Mouse (Mus musculus) stomach, embryonic 15.5 days (tissue): Measurements from ENCODE around the gene Olfr429. TPM values are rescaled to one million over a fixed set of nuclear protein-coding genes. Genes with fewer than 3 reads are reported as not detected.
A peak's percentile ranks its signal among the peaks of the same experiment; 100 is the strongest.
"Not testable (repeated sequence)": the region's sequence is repeated elsewhere in the genome, so short reads cannot be mapped to it uniquely, and the experiment has no call there.

ENCODE experiments used
- ATAC-seq: fragments of 200-750 bp; cut with Nextera tagmentation; 2 replicates; pipeline ENCODE4 v1.8.0; 2017; ENCODE audit warnings: low read depth, moderate number of reproducible peaks, moderate TSS enrichment; ENCODE audit not compliant: insufficient read depth, low FRiP score
- H3K27ac ChIP-seq: fragments of 300-500 bp; sonication (generic); 2 replicates; pipeline ENCODE4 v1.5.1; 2015; ENCODE audit warnings: mild to moderate bottlenecking, inconsistent platforms
- H3K27me3 ChIP-seq: fragments of 300-500 bp; sonication (generic); replicated peaks from 2 replicates; pipeline ENCODE4 v1.6.1; 2015; ENCODE audit warnings: inconsistent platforms
- H3K36me3 ChIP-seq: fragments of 300-500 bp; sonication (generic); 2 replicates; pipeline ENCODE4 v1.6.1; 2015; ENCODE audit warnings: inconsistent platforms
- H3K4me1 ChIP-seq: fragments of 300-500 bp; sonication (generic); 2 replicates; pipeline ENCODE4 v1.6.1; 2015; ENCODE audit warnings: inconsistent platforms
- H3K4me2 ChIP-seq: fragments of 300-500 bp; sonication (generic); 2 replicates; pipeline ENCODE4 v1.6.1; 2015; ENCODE audit warnings: mild to moderate bottlenecking, inconsistent platforms
- H3K4me3 ChIP-seq: fragments of 300-500 bp; sonication (generic); replicated peaks from 2 replicates; pipeline ENCODE4 v1.5.1; 2015; ENCODE audit warnings: inconsistent platforms
- H3K9ac ChIP-seq: fragments of 300-500 bp; sonication (generic); 2 replicates; pipeline ENCODE4 v1.6.1; 2015; ENCODE audit warnings: inconsistent platforms
- H3K9me3 ChIP-seq: fragments of 300-500 bp; sonication (generic); 2 replicates; pipeline ENCODE4 v1.6.1; 2016; ENCODE audit warnings: inconsistent platforms
- WGBS: fragments of 180-500 bp; shearing (Covaris S2); methylation state at CpG from one replicate; pipeline ENCODE4 v1.1.7; 2015; 5-methylcytosine and 5-hydroxymethylcytosine counted together
- polyA plus RNA-seq: library from polyadenylated mRNA; unstranded; fragments of >200 nt; fragmentation: Nextera tagmentation; extraction: Ambion mirVana; gene quantifications from 2 replicates; pipeline ENCODE4 v1.2.1, GENCODE M21; 2015

The Olfr429 gene
- polyA plus RNA-seq: not detected in 2 replicates

GRCm38 (mm10) chr1:174084031-174084430 lies at the start of gene Olfr429:
Olfr429 (plus strand) TSS chr1:174084331.
- H3K9ac ChIP-seq: no peak within 1 kb of the TSS
- no peak within 1 kb of the TSS for H3K4me3 ChIP-seq
- no peak within 1 kb of the TSS for H3K4me2 ChIP-seq
- WGBS: 88% methylated on average over 2 of the region's 2 CpGs
- no peaks in the 10 kb centered on the region for H3K9me3 ChIP-seq
- ATAC-seq: no peak
- no peaks in the 10 kb centered on the region for H3K27me3 ChIP-seq
- H3K4me1 ChIP-seq: no peaks in the 10 kb centered on the region
- no peaks in the 10 kb centered on the region for H3K36me3 ChIP-seq
- H3K27ac ChIP-seq: no peak within 1 kb of the TSS

GRCm38 (mm10) chr1:174035841-174036240 lies 48.3 kb upstream of the Olfr429 start:
- no peak overlapping the region for H3K4me3 ChIP-seq
- H3K27me3 ChIP-seq: no peaks in the 10 kb centered on the region
- H3K4me1 ChIP-seq: no peaks in the 10 kb centered on the region
- H3K9me3 ChIP-seq: no peaks in the 10 kb centered on the region
- no peak overlapping the region for H3K9ac ChIP-seq
- ATAC-seq: no peak
- H3K27ac ChIP-seq: no peak overlapping the region
- H3K36me3 ChIP-seq: no peaks in the 10 kb centered on the region
- 71% methylated on average over 4 of the region's 4 CpGs for WGBS
- H3K4me2 ChIP-seq: no peak overlapping the region

DNA sequence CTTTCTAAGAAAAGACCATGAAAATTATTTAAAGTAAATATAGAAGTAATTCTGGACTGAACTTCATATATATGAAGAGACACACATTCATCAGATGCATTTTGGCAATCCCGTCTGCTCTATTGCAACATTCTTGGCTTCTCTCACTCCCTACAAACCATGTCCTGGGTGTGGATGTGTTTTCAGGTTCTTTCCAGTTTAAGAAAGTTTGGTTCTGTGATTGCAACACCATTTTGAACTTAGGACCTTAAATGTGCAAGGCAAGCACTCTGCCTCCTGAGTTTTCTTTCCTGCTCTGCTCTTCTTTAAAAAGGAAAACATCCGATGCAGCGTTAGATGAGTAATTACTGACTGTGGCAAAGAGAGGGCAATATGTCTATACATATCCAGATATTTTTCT lies 45.7 kb upstream of the Olfr429 start:
- no peak overlapping the region for H3K4me3 ChIP-seq
- no peak overlapping the region for H3K9ac ChIP-seq
- H3K9me3 ChIP-seq: no peaks in the 10 kb centered on the region
- no peaks in the 10 kb centered on the region for H3K36me3 ChIP-seq
- H3K27me3 ChIP-seq: no peaks in the 10 kb centered on the region
- no peak overlapping the region for H3K27ac ChIP-seq
- 71% methylated on average over 3 of the region's 3 CpGs for WGBS
- ATAC-seq: no peak
- no peaks in the 10 kb centered on the region for H3K4me1 ChIP-seq
- no peak overlapping the region for H3K4me2 ChIP-seq

GRCm38 (mm10) chr1:174040523-174041177 lies 43.5 kb upstream of the Olfr429 start, which contains the start of gene Olfr433:
Olfr433 (plus strand) TSS chr1:174040705.
- Histone ChIP-seq H3K9ac (no peak within 1 kb of the TSS), H3K4me2 (no peak within 1 kb of the TSS), H3K36me3 (no peaks in the 10 kb centered on the region), H3K27ac (no peak within 1 kb of the TSS), H3K27me3 (no peaks in the 10 kb centered on the region), H3K4me3 (no peak within 1 kb of the TSS), H3K9me3 (no peaks in the 10 kb centered on the region), H3K4me1 (no peaks in the 10 kb centered on the region)
- peak; percentile 43; the same call in 1 of the 2 replicates for ATAC-seq
- 61% methylated on average over 7 of the region's 7 CpGs for WGBS

- not testable (repeated sequence) for ATAC-seq, H3K4me1 ChIP-seq
- 88% methylated on average over 12 of the region's 12 CpGs for WGBS
Observed at GRCm38 (mm10) chr1:174042091-174042884, 41.8 kb upstream of the Olfr429 start.

GRCm38 (mm10) chr1:174044431-174044830 lies 39.7 kb upstream of the Olfr429 start:
- H3K4me3 ChIP-seq: no peak overlapping the region
- no peak overlapping the region for H3K9ac ChIP-seq
- H3K36me3 ChIP-seq: no peaks in the 10 kb centered on the region
- no peak overlapping the region for H3K27ac ChIP-seq
- no peak for ATAC-seq
- H3K4me1 ChIP-seq: no peaks in the 10 kb centered on the region
- H3K9me3 ChIP-seq: no peaks in the 10 kb centered on the region
- H3K4me2 ChIP-seq: no peak overlapping the region
- H3K27me3 ChIP-seq: no peaks in the 10 kb centered on the region
- 60% methylated on average over 2 of the region's 2 CpGs for WGBS

More at GRCm38 (mm10) chr1:174042091-174042884, 41.8 kb upstream of the Olfr429 start:
- not testable (repeated sequence) for H3K27ac ChIP-seq, H3K9ac ChIP-seq, H3K9me3 ChIP-seq, H3K4me2 ChIP-seq, H3K36me3 ChIP-seq, H3K4me3 ChIP-seq, H3K27me3 ChIP-seq

- not testable (repeated sequence) for H3K4me3 ChIP-seq, H3K9me3 ChIP-seq, H3K9ac ChIP-seq, H3K4me1 ChIP-seq, H3K27me3 ChIP-seq, ATAC-seq, H3K27ac ChIP-seq, H3K36me3 ChIP-seq, H3K4me2 ChIP-seq
- 67% methylated on average over 6 of the region's 6 CpGs for WGBS
Observed at GRCm38 (mm10) chr1:174048227-174048626, 35.9 kb upstream of the Olfr429 start.

- no peaks in the 10 kb centered on the region for H3K4me1 ChIP-seq
- no peaks in the 10 kb centered on the region for H3K36me3 ChIP-seq
- WGBS: 64% methylated on average over 2 of the region's 2 CpGs
- no peak within 1 kb of the TSS for H3K27ac ChIP-seq
- no peak for ATAC-seq
- no peak within 1 kb of the TSS for H3K4me3 ChIP-seq
- no peak within 1 kb of the TSS for H3K9ac ChIP-seq
- H3K4me2 ChIP-seq: no peak within 1 kb of the TSS
- no peaks in the 10 kb centered on the region for H3K27me3 ChIP-seq
- no peaks in the 10 kb centered on the region for H3K9me3 ChIP-seq
Observed at GRCm38 (mm10) chr1:174048893-174049292, 35.2 kb upstream of the Olfr429 start, which contains the start of gene Olfr432. Olfr432 (plus strand) TSS chr1:174049205.

DNA sequence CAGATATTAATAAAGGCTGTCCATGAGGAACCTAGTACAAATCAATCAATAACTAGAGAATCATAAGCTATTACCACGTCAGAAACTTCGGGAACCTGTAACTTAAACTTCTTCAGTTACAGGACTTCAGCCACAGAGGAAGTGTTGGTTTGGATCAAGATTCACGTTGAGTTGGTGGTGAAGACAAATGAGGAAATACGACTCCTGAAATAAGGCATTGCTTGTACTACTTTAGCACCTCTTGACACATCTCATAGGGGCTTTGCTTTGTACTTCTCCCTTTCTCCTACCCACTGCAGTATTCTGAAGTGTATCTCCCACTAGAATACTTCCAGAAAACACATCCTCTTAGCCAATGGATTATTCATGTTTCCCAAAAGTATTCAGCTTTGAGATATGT lies 34.8 kb upstream of the Olfr429 start:
- WGBS: 44% methylated on average over 4 of the region's 4 CpGs
- not testable (repeated sequence) for H3K4me3 ChIP-seq, H3K27me3 ChIP-seq, H3K4me1 ChIP-seq, H3K4me2 ChIP-seq, H3K9me3 ChIP-seq, H3K9ac ChIP-seq, ATAC-seq, H3K36me3 ChIP-seq, H3K27ac ChIP-seq

GRCm38 (mm10) chr1:174050532-174050931 lies 33.6 kb upstream of the Olfr429 start:
- Histone ChIP-seq H3K4me1 (no peaks in the 10 kb centered on the region), H3K27me3 (no peaks in the 10 kb centered on the region), H3K4me3 (no peak overlapping the region), H3K4me2 (no peak overlapping the region), H3K9ac (no peak overlapping the region), H3K36me3 (no peaks in the 10 kb centered on the region), H3K9me3 (no peaks in the 10 kb centered on the region), H3K27ac (no peak overlapping the region)
- ATAC-seq: no peak
- 90% methylated on average over 4 of the region's 4 CpGs for WGBS

DNA sequence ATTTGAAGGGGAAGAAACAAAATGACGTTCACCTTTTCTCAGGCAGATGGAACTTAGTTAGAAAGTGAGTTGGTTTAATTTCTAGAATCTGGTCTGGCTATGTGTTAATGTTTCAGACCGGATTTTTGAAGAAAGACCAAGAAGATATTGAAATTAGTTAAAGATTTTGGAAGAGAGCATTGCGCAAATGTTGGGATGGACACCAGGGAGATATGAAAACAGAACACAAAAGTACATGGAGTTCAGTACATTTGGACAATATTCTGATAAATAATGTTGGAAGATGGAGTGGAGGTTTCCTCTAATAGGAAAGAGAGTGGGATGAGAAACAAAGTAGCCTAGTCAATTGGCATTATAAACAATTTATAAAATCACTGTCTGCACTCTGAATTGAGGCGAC lies 32.6 kb upstream of the Olfr429 start:
- WGBS: 87% methylated on average over 4 of the region's 4 CpGs
- H3K9ac ChIP-seq: no peak overlapping the region
- H3K4me3 ChIP-seq: no peak overlapping the region
- H3K27ac ChIP-seq: no peak overlapping the region
- H3K4me1 ChIP-seq: no peaks in the 10 kb centered on the region
- H3K36me3 ChIP-seq: no peaks in the 10 kb centered on the region
- no peak overlapping the region for H3K4me2 ChIP-seq
- H3K27me3 ChIP-seq: no peaks in the 10 kb centered on the region
- H3K9me3 ChIP-seq: no peaks in the 10 kb centered on the region
- no peak for ATAC-seq

GRCm38 (mm10) chr1:174051931-174052536 lies 32.1 kb upstream of the Olfr429 start:
- H3K9me3 ChIP-seq: no peaks in the 10 kb centered on the region
- ATAC-seq: no peak
- H3K27me3 ChIP-seq: no peaks in the 10 kb centered on the region
- WGBS: 86% methylated on average over 5 of the region's 5 CpGs
- H3K4me3 ChIP-seq: no peak overlapping the region
- no peak overlapping the region for H3K9ac ChIP-seq
- no peak overlapping the region for H3K27ac ChIP-seq
- H3K36me3 ChIP-seq: no peaks in the 10 kb centered on the region
- no peaks in the 10 kb centered on the region for H3K4me1 ChIP-seq
- no peak overlapping the region for H3K4me2 ChIP-seq
